Mouse (Mus musculus) kidney, adult 2 months (tissue): ENCODE data around the gene Tulp4. TPM values are rescaled to one million over a fixed set of nuclear protein-coding genes. Genes with fewer than 3 reads are reported as not detected.

Experiments used
- DNase-seq: peaks from one replicate; pipeline ENCODE4 v3.0.0; 2021
- H3K27ac ChIP-seq: fragments of 200-500 bp; 2 replicates; pipeline ENCODE4 v1.5.1; 2012; ENCODE audit warnings: low read depth, low read length, control low read depth, inconsistent platforms; ENCODE audit not compliant: insufficient read depth
- H3K27me3 ChIP-seq: fragments of 200-500 bp; replicated peaks from 2 replicates; pipeline ENCODE4 v1.6.1; 2012; ENCODE audit warnings: mild to moderate bottlenecking, moderate library complexity, low read length, inconsistent platforms; ENCODE audit not compliant: control insufficient read depth, insufficient read depth
- H3K36me3 ChIP-seq: fragments of 200-500 bp; 2 replicates; pipeline ENCODE4 v1.6.1; 2012; ENCODE audit warnings: mild to moderate bottlenecking, moderate library complexity, low read length, inconsistent platforms; ENCODE audit not compliant: control insufficient read depth, insufficient read depth
- H3K4me1 ChIP-seq: fragments of 200-500 bp; 2 replicates; pipeline ENCODE4 v1.6.1; 2011; ENCODE audit warnings: low read length; ENCODE audit not compliant: control insufficient read depth, insufficient read depth
- H3K4me3 ChIP-seq: fragments of 200-500 bp; 2 replicates; pipeline ENCODE4 v1.5.1; 2011; ENCODE audit warnings: mild to moderate bottlenecking, low read depth, low read length, control low read depth; ENCODE audit not compliant: insufficient read depth
- CTCF ChIP-seq: fragments of 200-500 bp; conservative IDR thresholded peaks from 2 replicates; pipeline ENCODE4 v1.5.1; 2011; ENCODE audit warnings: low read depth, mild to moderate bottlenecking, control low read depth, low read length, moderate library complexity, mixed read lengths; ENCODE audit not compliant: insufficient read depth, insufficient read length
- POLR2A ChIP-seq: fragments of 200-500 bp; IDR thresholded peaks from one replicate; pipeline ENCODE4 v1.6.1; 2011; ENCODE audit warnings: low read depth, low read length, control low read depth
- WGBS: fragments of 180-500 bp; shearing (Covaris S2); methylation state at CpG from one replicate; pipeline ENCODE4 v1.1.7; 2018; 5-methylcytosine and 5-hydroxymethylcytosine counted together
- polyA plus RNA-seq: library from polyadenylated mRNA; depleted of rRNA; stranded (reverse); fragments of >200 nt; gene quantifications from 2 replicates; pipeline ENCODE4 v1.2.3, GENCODE M21; 2012

The Tulp4 gene
- polyA plus RNA-seq, 1 experiment = 42.5 TPM

DNA sequence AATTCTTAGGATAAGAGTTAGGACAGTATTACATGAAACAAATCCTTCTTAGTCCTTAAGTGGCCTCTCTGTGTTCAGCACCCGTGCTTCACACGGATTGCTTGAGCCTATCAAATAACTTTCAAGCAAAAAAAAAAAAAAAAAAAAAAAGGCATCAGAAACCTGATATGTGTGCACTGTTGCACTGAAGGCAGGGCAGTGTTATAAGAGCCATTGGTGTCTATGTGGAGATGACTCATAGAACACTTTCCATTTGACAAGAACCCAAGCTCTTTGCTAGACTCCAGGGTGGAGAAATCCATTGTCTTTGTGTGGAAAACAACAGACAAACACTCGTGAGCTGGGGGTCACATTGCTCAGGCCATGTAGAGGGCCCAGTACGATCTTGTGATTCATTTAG, 58.7 kb downstream of the Tulp4 start:
- Histone ChIP-seq H3K27me3 (no peaks in the 10 kb centered on the region), H3K36me3 (no peaks in the 10 kb centered on the region), H3K4me3 (no peak overlapping the region), H3K4me1 (peaks cover 2% of the 10 kb centered on the region; the same call in 1 of the 2 replicates), H3K27ac (no peak overlapping the region)
- TF ChIP-seq CTCF (no peak), POLR2A (no peak)
- no peak for DNase-seq
- WGBS = 50% methylated on average over 4 of the region's 4 CpGs

DNA sequence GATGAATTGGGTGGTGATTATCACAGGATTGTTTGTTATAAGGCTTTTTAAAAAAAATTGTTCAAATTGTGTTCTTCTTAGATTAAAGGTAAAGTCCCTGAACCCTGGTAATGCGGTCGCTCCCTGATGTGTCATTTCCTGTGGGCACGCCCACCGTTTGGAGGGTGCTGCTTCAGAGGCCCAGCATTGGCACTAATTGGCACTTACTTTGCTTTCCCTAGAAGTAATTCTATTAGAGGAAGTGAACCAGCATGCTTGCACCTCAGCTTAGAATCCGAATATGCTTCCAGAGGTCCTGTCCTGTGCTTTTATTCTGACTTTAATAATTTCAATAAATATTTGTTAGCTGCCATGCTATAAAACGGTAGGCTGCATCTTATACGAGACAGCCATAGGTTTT, 66.2 kb downstream of the Tulp4 start:
- WGBS = 48% methylated on average over 7 of the region's 7 CpGs
- H3K27me3 ChIP-seq = no peaks in the 10 kb centered on the region
- peaks cover 14% of the 10 kb centered on the region; the same call in 1 of the 2 replicates for H3K4me1 ChIP-seq
- no peaks in the 10 kb centered on the region for H3K36me3 ChIP-seq
- H3K27ac ChIP-seq = no peak overlapping the region
- peak; percentile 20 for DNase-seq
- TF ChIP-seq CTCF (no peak), POLR2A (no peak)
- H3K4me3 ChIP-seq = no peak overlapping the region

DNA sequence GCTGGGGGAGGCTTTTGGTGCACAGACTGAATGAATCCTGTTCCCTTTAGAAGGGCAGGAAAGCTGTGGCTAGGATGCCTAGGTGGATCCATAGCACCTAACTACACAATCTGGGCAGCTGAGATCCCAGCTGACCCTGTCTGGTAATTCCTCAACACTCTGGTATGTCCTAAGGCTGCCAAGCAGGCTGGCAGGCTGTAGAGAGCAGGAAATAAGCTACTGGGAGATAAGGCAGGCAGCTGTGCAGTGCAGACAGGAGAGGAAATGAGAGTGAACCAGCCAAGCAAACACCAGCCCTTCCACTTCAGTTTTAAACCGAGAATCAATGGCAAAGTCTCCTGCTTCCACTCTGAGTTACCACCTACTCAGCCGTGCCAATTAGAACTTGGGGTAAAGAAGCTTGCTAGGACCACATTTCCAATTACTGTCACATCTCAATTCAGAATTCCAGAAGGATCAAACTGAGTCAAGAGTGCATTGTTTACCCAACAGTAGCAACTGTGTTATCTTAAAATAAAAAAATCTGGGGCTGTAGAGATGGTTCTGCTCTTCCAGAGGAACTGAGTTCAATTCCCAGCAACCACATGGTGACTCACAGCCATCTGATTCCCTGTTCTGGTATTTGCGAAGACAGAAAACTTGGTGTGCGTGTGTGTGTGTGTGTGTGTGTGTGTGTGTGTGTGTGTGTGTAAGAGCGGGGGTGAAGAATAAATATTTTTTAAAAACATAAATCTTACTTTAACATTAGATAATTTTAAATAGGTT, 66.9 kb downstream of the Tulp4 start:
- Histone ChIP-seq H3K27me3 (no peaks in the 10 kb centered on the region), H3K4me1 (peaks cover 14% of the 10 kb centered on the region; the same call in 1 of the 2 replicates), H3K4me3 (no peak overlapping the region), H3K27ac (no peak overlapping the region), H3K36me3 (no peaks in the 10 kb centered on the region)
- whole genome bisulfite sequencing = 49% methylated on average over 5 of the region's 5 CpGs
- DNase-seq = peak; percentile 67
- no peak for TF ChIP-seq CTCF
- no peak for TF ChIP-seq POLR2A

DNA sequence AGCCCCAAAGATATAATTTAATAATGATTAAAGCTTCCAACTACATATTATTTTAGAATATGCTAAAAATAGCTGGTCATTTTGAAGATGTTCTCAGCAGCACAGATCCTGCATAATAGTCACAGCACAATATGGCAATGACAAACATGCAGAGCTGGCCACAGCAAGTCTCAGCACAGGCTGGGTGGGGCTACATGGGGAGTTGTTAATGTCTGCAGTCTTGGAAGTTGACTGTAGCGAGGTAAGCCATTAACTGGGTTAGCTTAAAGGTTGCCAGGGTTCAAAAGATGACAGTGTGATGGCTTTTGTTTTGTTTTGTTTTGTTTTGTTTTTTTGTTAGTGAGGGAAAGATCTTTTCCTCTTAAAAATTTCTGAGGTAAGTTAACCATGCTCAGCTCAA, 68.3 kb downstream of the Tulp4 start:
- no peaks in the 10 kb centered on the region for H3K27me3 ChIP-seq
- peaks cover 16% of the 10 kb centered on the region; the same call in 1 of the 2 replicates for H3K4me1 ChIP-seq
- peak; percentile 68 for DNase-seq
- no peak overlapping the region for H3K27ac ChIP-seq
- TF ChIP-seq CTCF = no peak
- no peak for TF ChIP-seq POLR2A
- WGBS = 36% methylated on average over 1 of the region's 1 CpGs
- H3K4me3 ChIP-seq = no peak overlapping the region
- H3K36me3 ChIP-seq = no peaks in the 10 kb centered on the region

DNA sequence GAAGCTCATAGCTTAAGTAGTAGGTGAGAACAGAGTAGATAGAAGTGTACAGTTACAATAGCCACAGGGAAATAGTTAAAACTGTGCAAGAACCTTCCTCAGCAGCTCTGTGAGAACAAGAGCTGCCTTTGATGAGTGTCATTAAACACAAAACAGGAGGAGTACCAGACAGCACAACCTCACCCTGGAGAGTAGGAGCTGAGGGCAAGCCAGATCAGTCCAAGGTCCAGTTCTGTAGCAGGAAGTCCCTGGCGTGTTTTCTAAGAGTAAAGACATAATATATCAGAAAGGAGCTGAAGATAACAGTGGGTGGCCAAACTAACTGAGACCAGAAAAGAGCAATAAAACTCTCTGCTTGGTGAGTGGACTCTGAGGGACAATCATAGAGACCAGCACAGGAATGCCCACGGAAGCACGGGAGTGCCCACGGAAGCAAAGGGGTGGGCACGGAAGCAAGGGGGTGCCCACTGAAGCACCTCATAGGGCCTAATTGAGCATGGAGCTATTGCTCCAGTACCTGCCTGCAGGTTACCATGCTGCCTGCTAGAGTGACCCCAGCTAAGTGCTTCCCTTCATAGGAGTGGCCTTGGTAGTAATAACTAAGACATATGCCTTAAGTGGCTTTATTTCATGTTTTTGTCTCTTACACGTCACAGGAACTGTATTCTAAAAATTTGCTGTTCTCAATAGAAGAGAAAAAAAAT, 72.5 kb downstream of the Tulp4 start:
- DNase-seq = no peak
- WGBS = 59% methylated on average over 6 of the region's 6 CpGs
- Histone ChIP-seq H3K36me3 (no peaks in the 10 kb centered on the region), H3K27me3 (no peaks in the 10 kb centered on the region), H3K4me3 (no peak overlapping the region), H3K27ac (no peak overlapping the region), H3K4me1 (peaks cover 10% of the 10 kb centered on the region; the same call in 1 of the 2 replicates)
- TF ChIP-seq POLR2A = no peak
- TF ChIP-seq CTCF = no peak

DNA sequence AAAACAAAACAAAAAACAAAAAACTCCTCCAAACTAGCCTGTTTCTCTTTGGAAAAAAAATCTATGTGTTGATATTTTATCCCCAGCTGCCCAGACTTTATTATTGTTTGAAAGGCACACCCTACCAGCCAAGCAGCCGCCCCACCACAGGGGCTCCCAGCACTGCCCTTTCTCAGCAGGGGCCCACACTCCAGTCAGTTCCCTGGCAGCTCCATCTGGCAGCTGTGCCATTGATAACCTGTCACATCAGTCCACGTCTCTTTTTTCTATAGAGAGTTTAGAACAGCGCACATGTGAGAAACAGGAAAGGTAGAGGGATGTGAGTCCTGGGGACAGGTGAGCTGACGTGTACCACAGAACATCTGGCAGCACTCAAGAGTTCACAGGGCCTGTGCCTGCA, 73.2 kb downstream of the Tulp4 start:
- Histone ChIP-seq H3K27ac (no peak overlapping the region), H3K27me3 (no peaks in the 10 kb centered on the region), H3K4me3 (no peak overlapping the region), H3K4me1 (peaks cover 8% of the 10 kb centered on the region; the same call in 1 of the 2 replicates), H3K36me3 (no peaks in the 10 kb centered on the region)
- WGBS = 90% methylated on average over 4 of the region's 4 CpGs
- TF ChIP-seq CTCF = no peak
- no peak for TF ChIP-seq POLR2A
- no peak for DNase-seq

DNA sequence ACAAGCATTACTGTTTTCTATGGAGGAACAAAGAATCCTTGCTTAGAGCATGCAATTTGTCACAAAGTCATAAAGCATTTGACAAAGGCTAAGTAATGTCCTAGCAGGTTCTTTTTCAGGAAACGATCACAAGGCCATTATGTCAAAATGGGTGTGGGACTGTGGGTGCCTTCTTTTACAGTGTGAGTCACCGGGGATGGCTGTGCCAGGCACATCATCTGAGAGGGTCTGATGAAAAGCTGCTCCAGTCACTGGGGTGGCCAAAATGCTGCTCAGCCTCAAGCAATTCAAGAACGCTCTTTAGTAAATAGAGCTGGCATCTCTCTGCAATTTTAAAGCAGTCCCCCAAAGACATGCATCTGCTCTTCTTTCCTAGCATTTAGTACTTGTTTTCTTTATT, 74.2 kb downstream of the Tulp4 start:
- H3K4me1 ChIP-seq = peaks cover 4% of the 10 kb centered on the region; the same call in 1 of the 2 replicates
- no peak for TF ChIP-seq POLR2A
- 57% methylated on average over 3 of the region's 3 CpGs for WGBS
- DNase-seq = peak; percentile 21
- no peaks in the 10 kb centered on the region for H3K27me3 ChIP-seq
- no peaks in the 10 kb centered on the region for H3K36me3 ChIP-seq
- no peak overlapping the region for H3K27ac ChIP-seq
- H3K4me3 ChIP-seq = no peak overlapping the region
